In the genomic region with DNA sequence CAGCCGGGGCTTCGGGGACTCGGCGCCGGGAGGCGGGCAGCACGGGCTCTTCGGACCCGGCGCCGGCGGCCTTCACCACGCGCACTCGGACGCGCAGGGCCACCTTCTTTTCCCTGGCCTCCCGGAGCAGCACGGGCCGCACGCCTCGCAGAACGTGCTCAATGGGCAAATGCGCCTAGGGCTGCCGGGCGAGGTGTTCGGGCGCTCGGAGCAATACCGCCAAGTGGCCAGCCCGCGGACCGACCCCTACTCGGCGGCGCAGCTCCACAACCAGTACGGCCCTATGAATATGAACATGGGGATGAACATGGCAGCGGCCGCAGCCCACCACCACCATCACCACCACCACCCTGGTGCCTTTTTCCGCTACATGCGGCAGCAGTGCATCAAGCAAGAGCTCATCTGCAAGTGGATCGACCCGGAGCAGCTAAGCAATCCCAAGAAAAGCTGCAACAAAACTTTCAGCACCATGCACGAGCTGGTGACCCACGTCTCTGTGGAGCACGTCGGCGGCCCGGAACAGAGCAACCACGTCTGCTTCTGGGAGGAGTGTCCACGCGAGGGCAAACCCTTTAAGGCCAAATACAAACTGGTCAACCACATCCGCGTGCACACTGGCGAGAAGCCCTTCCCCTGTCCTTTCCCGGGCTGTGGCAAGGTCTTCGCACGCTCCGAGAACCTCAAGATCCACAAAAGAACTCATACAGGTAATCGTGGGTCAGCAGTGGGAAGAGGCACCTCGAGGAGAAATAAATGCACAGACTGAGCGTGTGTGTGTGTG, we compare ENCODE assay signal across 1 mouse cellular context.
TF ChIP-seq lines count a peak whose summit lies in the region.

No protein-coding gene starts in this region.

TF ChIP-seq in ES-E14, 5 proteins besides CTCF, POLR2A, EP300 and RAD21 (continued from another document):
- TF ChIP-seq HCFC1 (IDR thresholded peaks at IDR 0.05; ENCODE audit: borderline replicate concordance, insufficient read depth, low read length) (no peak), CHD2 (IDR thresholded peaks at IDR 0.05; ENCODE audit: low read depth, low read length) (no peak), ZNF384 (IDR thresholded peaks at IDR 0.05; ENCODE audit: low read depth, low read length) (no peak), ZC3H11A (IDR thresholded peaks at IDR 0.05; ENCODE audit: borderline replicate concordance, low read depth, low read length) (no peak)
